Mouse (Mus musculus) lung, adult 18-20 months (tissue): ENCODE measurements at regions not wholly inside any gene's neighbourhood (a gene's known extent, or its start where the extent isn't known, plus 50 kb on each side); places are given as distances from the start of the nearest gene placed in this dataset.
A peak's percentile ranks its signal among the peaks of the same experiment; 100 is the strongest.

ENCODE experiments used
- DNase-seq, 2 experiments: peaks; one replicate each; pipeline ENCODE4 v3.0.0; 2022; ENCODE audit warnings: mixed read lengths in 2 of 2

GRCm38 (mm10) chr14:55301996-55302395, 80.2 kb downstream of the Dhrs2 start:
- DNase-seq: peak in 1 of 2 experiments; percentile 1

GRCm38 (mm10) chr14:55313615-55314014, 91.8 kb downstream of the Dhrs2 start:
- DNase-seq: no peak

- no peak for DNase-seq
Observed at GRCm38 (mm10) chr14:55323897-55324296, 102.1 kb downstream of the Dhrs2 start.

- no peak for DNase-seq
Observed at GRCm38 (mm10) chr14:55324335-55324734, 102.5 kb downstream of the Dhrs2 start.

- no peak for DNase-seq
Observed at GRCm38 (mm10) chr14:55333812-55334211, 112.0 kb downstream of the Dhrs2 start.

- DNase-seq: no peak
Observed at GRCm38 (mm10) chr14:55334305-55334704, 112.5 kb downstream of the Dhrs2 start.

GRCm38 (mm10) chr14:55335586-55335985, 113.8 kb downstream of the Dhrs2 start:
- no peak for DNase-seq

GRCm38 (mm10) chr14:55336451-55337195, 114.8 kb downstream of the Dhrs2 start:
- DNase-seq: no peak

- no peak for DNase-seq
Observed at GRCm38 (mm10) chr14:55338010-55338409, 116.2 kb downstream of the Dhrs2 start.

- no peak for DNase-seq
Observed at GRCm38 (mm10) chr14:55338500-55338899, 116.7 kb downstream of the Dhrs2 start.

- no peak for DNase-seq
Observed at GRCm38 (mm10) chr14:55339036-55339614, 117.3 kb downstream of the Dhrs2 start.

- no peak for DNase-seq
Observed at GRCm38 (mm10) chr14:55343341-55343740, 121.5 kb downstream of the Dhrs2 start.

GRCm38 (mm10) chr14:55343914-55344313, 122.1 kb downstream of the Dhrs2 start:
- no peak for DNase-seq

- DNase-seq: no peak
Observed at GRCm38 (mm10) chr14:55345091-55345490, 123.3 kb downstream of the Dhrs2 start.

GRCm38 (mm10) chr14:55348098-55348497, 126.3 kb downstream of the Dhrs2 start:
- DNase-seq: no peak

GRCm38 (mm10) chr14:55357258-55357657, 121.3 kb upstream of the Dhrs4 start:
- DNase-seq: peak in 1 of 2 experiments; percentile 2

- no peak for DNase-seq
Observed at GRCm38 (mm10) chr14:55358429-55358828, 120.1 kb upstream of the Dhrs4 start.

- DNase-seq: no peak
Observed at GRCm38 (mm10) chr14:55362316-55362715, 116.2 kb upstream of the Dhrs4 start.

GRCm38 (mm10) chr14:55362757-55363156, 115.8 kb upstream of the Dhrs4 start:
- DNase-seq: no peak

GRCm38 (mm10) chr14:55370384-55370783, 108.2 kb upstream of the Dhrs4 start:
- DNase-seq: no peak

GRCm38 (mm10) chr14:55372960-55373359, 105.6 kb upstream of the Dhrs4 start:
- no peak for DNase-seq

GRCm38 (mm10) chr14:55386773-55387172, 91.8 kb upstream of the Dhrs4 start:
- DNase-seq: peak in 1 of 2 experiments; percentile 7

- no peak for DNase-seq
Observed at GRCm38 (mm10) chr14:55387378-55387777, 91.2 kb upstream of the Dhrs4 start.

- DNase-seq: no peak
Observed at GRCm38 (mm10) chr14:55392390-55392789, 86.2 kb upstream of the Dhrs4 start.

GRCm38 (mm10) chr14:55406146-55406545, 72.4 kb upstream of the Dhrs4 start:
- no peak for DNase-seq
